ENCODE assay signal across 19 mouse cellular contexts in the genomic region with DNA sequence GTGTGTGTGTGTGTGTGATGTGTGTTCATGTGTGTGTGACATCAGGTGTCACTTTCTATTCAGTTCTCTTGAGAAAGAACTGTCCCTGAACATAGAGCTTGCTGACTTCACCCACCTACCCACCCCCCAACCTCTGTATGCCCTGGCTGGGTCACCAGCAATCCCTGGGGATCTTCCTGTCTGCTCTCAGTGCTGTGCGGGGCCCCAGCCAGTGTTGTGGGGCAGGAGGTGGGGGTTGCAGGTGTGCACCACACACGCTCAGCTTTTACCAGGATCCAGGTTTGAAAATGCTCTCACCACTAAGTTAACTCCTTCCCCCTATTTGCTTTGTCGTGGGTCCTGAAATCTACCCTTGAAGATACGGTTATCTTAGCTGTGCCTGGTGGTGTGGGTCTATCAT.
"Had no signal": no experiment of that assay in that cellular context is flagged by ENCODE, and none has a peak within 500 bp of the region (broad histone marks: within the 10 kb centered on the region; RNA-seq: fewer than 3 reads in every experiment).

No protein-coding gene starts in this region.

- H3K27me3 ChIP-seq: limb, embryonic 13.5 days; midbrain, embryonic 12.5 days had no signal

- H3K9ac ChIP-seq: limb, embryonic 13.5 days; liver, embryonic 14.5 days; liver, postnatal 0 days; lung, embryonic 14.5 days; midbrain, embryonic 12.5 days had no signal

- H3K4me3 ChIP-seq: limb, embryonic 13.5 days; midbrain, embryonic 12.5 days had no signal

- H3K36me3 ChIP-seq: limb, embryonic 13.5 days; midbrain, embryonic 12.5 days had no signal

- H3K27ac ChIP-seq: limb, embryonic 13.5 days; liver, embryonic 14.5 days; macrophage; midbrain, embryonic 12.5 days; stomach, postnatal 0 days had no signal

- ATAC-seq: intestine, postnatal 0 days; liver, postnatal 0 days; lung, postnatal 0 days; midbrain, embryonic 16.5 days had no signal

- H3K9me3 ChIP-seq: limb, embryonic 13.5 days; midbrain, embryonic 12.5 days had no signal

- DNase-seq: kidney, adult 2 months; kidney, postnatal 14 days; kidney, postnatal 4 days; left cerebral cortex, postnatal 4 days; liver, postnatal 0 days; lung, embryonic 14.5 days; right cerebral cortex, adult 18-20 months; right cerebral cortex, postnatal 14 days; right cerebral cortex, postnatal 4 days; thymus, adult 18-20 months; thymus, postnatal 25 days had no signal

- H3K4me2 ChIP-seq: limb, embryonic 13.5 days; lung, embryonic 14.5 days; midbrain, embryonic 12.5 days had no signal
